Mouse (Mus musculus): Measurements from ENCODE around the gene Atg10.

The Atg10 gene

DNA sequence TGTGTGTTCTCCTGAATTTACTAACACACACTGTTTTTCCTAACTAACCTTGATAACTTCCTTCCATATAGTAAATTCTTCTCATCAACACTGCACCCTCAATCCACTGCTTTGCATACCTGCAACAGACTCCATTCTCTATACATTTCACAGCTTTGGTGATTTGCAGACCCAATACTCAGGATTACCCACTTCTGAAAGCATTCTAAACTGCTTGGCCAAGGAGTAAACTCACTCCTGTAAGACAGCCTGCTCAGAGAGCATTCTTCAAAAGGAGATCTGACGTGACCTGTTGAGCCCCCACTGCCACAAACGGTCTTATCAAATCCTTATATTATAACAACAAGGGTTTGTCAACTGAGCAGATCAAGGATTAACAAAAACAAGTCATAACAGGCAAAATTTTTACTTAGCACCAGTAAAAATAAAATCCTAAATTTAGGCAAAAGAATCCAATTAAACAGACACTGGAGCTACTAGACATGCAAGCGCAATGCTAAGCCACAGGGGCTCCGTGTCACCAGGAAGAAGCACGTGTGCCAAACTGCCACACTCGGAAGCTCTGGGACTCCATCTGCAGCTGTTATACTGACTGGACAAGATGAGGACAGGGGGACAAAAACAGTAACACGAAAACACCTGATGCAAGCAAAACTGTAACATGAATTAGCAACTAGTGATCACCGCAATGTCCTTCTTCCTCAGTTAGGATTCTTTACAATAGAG is 44.4 kb downstream of the Atg10 start:
- in situ Hi-C loops (cut with MboI; ENCODE audit: unreplicated experiment in 2 of 2): no loop called here

DNA sequence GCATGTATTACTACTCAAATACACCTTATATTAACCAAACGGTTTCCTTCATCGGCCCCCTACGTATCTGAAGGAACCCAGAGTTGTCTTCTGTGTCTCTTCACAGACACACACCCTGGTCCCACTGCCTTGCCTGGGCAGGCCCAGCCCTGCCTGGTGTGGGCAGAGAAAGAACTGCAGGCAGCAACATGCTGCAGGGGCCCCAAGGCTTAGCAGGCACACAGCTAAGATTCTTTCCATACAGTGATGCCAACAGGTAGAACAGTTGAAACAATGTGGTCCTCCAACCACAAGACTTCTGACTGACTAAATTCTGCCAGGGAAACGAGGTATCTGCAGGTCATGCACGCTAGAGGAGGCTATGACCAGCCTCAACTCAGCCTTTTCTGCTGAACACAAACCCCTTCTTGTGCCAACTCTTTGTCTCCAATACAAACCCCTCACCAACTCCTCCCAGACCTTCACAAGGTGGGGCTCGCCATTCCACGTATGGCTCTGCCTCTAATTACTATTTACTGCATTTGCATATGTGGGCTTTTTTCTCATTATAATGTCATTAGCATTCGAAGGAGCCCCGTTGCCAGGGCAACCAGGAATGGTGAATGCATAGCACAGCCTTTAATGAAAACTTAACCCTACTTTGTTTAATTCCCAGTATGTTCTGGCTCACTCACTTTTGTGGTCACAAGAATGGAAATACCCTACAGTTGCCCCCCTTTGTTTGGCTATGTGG is 45.2 kb downstream of the Atg10 start:
- in situ Hi-C loops (cut with MboI; ENCODE audit: unreplicated experiment in 2 of 2): no loop called here

DNA sequence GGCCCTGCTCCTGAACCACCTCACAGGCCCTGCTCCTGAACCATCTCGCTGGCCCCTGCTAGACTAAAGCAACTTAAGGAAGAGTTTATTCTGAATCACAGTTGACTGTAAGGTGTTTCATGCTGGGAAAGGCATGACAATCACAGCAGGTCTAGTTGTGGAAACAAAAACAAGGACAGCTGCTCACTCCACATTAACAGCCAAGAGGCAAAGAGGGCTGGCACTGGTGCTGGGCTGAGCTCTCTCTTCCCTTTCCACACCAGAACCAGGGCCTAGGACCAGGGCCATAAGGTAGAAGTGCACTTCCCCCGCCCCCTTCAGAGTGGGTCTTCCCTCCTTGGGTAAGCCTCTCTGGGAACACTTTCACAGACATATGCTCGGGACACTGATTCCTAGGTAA is 48.4 kb downstream of the Atg10 start:
- in situ Hi-C loops (cut with MboI; ENCODE audit: unreplicated experiment in 2 of 2): no loop called here

DNA sequence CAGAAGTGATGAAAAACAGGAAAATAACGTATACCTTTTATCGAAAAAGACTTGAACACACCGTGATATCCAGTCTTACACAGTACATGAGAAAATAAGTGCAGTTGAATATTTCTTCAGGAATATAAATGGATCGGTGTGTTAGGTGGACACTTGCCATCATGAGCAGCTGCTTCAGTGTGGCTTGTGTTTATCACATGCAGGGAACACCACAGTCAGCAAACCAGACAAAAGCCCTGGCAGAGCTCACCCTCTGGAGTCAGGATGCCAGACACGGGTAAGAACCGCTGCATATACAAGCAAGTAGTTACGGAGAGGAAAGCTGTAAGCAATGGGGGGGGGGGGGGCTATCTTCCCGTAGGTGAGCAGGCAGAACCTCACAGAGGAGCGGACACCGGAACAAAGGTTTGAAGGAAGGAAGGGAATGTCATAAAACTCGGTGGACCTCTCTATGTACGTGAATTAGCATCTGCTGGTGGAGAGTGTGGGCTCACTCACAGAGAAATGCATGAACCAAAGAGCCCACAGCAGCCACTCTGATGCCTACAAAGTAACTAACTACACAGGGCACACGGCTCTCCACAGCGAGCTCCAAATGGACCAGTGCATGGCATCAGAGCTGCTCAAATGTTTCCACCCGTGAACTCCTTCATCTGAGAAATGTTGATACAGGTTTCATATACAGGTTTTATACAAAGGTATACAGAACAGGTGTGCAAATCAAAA is 51.8 kb downstream of the Atg10 start:
- in situ Hi-C loops (cut with MboI; ENCODE audit: unreplicated experiment in 2 of 2): no loop called here

DNA sequence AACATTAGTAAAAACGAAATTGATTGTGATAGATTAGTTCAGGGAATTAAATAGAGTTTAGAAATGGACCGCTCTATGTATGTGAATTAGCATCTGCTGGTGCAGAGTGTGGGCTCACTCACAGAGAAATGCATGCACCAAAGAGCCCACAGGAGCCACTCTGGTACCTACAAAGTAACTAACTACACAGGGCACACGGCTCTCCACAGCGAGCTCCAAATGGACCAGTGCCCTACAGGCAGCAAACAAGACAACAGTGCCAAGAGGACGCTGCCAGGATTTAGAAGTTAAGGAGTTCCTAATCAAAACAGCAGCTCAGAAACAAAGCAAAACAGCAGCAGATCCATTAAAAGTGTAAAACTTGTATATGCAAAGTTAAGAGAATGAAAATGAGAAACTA is 52.6 kb downstream of the Atg10 start:
- in situ Hi-C loops (cut with MboI; ENCODE audit: unreplicated experiment in 2 of 2): no loop called here

DNA sequence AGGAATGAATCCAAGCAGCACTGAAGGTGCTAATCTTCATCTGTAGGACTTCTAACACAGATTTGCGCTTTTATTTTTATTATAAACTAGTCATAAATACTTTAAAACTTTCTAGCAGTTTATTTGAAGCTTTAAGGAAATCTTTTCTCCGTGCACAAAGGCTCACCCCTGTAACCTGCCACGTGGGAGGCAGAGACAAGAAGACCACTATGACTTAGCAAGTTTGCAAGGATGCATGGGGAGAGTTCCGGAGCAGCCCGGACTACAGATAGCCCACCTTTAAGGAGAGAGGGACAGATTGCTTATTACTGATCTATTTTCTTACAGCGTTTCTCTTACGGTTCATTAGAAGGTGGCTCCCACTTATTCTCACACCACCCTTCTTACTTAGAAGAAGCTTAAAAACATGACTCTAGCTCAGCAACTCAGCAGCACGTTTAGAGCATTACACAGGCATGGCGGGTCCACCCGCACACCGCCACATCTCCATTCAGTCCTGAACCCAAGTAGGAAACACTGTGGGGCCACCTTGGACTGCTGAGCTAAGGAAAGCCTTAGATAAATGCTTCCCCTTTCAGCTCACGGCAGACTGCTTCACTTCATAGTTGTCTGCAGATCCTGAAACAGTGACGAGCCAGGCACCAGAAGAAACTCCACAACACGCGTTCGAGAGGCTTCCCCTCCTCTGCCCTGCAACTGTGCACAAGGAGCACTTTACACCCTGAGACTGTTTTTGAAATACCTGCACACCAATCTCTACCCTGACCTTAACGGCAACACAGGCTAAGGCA is 54.0 kb downstream of the Atg10 start:
- in situ Hi-C loops (cut with MboI; ENCODE audit: unreplicated experiment in 2 of 2): no loop called here

DNA sequence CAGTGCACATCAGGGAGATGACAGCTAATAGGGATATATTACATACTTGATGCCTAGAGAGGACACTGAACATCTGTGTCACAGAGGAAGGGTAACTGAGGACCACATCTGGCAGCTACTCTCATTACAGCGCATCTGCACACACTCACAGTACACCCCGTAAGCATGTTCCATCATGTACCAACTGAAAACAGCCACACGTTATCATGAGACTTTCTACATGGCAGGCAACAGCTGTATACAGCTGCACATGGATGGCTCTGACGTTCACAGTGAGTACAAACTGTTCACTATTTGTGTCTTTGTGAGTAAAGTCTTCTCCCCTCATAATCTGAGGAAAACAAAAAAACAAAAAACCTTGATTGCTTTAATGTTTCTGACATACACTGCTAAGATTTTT is 55.3 kb downstream of the Atg10 start:
- in situ Hi-C loops (cut with MboI; ENCODE audit: unreplicated experiment in 2 of 2): no loop called here

DNA sequence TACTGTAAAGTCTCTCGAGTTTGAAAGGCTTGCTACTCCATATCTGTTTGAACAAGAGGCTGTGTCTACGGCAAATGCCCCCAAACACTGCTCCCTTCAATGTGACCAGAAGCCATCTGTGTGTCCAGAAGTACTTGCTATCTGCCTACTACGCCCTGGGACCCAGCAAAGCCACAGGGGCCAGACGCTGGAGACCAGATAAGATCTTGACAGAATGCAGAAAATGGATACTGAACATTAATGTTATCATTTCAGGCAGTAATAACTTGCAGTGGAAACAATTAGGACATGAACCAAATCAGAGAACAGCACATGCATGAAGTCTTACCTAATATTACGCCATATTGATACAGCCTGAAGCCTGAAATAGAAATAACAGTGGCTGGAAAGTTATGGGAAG is 56.2 kb downstream of the Atg10 start:
- in situ Hi-C loops (cut with MboI; ENCODE audit: unreplicated experiment in 2 of 2): no loop called here

DNA sequence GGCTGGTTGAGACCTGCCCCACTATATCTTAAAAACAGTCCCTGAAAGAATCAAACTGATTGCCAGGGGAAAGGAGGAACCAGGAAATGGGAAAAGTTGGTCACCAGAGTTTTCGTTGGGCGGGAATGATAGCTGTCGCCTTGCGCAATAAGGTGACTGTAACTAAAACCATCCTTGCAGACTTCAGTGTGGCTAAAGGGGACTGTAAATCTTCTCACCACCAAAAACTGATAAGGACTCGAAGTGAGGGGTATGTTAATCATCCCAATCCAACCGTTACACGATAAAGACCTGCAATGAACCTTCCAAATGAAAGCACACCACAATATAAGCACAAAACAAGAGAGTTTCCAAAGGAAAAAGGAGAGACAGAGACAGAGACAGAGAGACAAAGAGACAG is 57.5 kb downstream of the Atg10 start:
- in situ Hi-C loops (cut with MboI; ENCODE audit: unreplicated experiment in 2 of 2): no loop called here

DNA sequence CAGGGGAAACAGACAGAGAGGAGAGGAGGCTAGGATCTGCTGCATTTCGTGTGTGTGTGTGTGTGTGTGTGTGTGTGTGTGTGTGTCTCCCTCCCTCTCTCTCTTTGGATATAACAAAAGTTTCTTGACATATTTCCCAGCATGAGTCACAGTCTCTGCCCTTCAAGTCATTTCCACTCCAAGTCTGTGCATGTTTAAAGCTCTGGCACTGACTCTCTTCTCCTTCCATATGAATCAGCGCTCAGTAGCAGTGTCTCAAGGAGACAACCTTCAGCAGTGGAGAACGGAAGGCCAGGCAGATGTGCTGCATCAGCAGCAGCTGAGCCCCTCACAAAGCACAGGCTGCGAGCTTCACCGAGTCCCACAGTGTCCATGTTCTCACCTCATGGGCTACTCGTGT is 58.6 kb downstream of the Atg10 start:
- in situ Hi-C loops (cut with MboI; ENCODE audit: unreplicated experiment in 2 of 2): no loop called here

DNA sequence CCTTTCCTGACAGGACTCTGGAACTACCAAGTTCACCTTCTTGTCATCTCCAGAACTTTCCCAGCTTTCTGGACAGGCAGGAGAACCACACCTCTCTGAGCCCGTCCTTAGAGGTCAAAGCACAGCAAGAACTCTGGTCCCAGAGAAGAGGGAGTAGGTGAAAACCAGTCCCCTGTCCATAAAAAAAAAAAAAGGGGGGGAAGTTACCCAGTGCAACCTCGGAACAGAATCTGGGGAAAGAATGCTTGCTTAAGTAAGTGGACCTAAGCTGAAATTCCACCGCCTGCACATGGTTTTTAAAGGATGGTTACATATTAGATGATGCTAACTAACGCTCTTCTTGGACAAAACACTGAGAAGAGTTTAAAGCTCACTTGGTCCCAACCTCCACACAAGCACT is 60.5 kb downstream of the Atg10 start:
- in situ Hi-C loops (cut with MboI; ENCODE audit: unreplicated experiment in 2 of 2): no loop called here

DNA sequence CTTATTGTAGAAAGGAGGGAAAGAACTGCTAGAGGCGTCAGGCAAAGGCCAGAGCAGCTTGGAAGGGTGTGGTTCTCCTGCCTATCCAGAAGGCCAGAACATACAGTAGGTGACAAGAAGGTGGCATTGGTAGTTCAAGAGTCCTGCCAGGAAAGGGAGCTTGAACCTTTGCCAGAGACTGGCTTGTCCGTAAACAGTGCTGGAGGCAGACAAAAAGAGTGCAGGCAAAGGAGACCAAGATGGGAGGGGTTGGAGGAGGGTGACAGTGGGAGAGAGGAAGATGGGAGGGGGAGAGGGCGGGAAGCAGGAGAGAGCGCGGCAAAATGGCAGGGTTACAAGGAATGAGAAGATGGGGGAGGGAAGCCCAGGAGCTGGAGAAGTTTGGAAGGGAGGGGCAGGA is 61.3 kb downstream of the Atg10 start:
- in situ Hi-C loops (cut with MboI; ENCODE audit: unreplicated experiment in 2 of 2): no loop called here

DNA sequence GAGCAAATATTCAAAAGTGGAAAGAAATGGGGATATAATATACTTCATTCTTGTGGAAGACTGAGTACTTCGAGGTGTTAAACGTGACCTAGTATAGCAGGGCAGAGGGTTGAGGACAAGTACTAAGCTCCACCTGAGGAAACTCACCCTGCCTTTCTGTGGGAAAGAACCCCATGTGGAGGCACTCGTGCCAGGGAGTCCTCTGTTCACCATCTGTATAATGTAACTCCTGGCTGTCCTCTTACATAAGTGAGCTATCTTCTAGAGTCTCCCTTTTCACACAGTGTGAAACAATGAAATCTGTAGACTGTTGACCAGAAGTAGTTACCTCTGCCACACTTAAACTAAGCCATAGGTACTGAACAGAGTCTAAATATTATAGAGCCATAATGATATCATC is 63.2 kb downstream of the Atg10 start:
- in situ Hi-C loops (cut with MboI; ENCODE audit: unreplicated experiment in 2 of 2): no loop called here

DNA sequence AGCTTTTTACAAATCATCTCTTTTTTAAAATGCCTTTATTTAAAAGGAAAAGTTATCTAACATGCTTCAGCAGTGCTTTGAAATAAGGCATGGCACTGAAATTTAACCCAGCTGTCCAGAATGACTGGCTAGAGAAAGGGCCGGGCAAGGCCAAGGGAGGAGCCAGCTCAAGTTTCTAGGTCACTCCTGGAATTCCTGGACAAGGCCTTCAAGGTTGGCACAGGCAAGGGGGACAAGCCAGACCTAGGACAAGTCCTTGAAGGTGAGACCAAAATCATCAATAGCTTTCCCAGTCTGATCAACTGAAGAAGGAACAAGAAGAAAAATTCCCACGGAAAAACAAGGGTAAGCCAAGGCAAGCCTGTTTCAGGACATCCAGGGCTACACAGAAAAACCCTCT is 63.9 kb downstream of the Atg10 start:
- in situ Hi-C loops (cut with MboI; ENCODE audit: unreplicated experiment in 2 of 2): no loop called here

DNA sequence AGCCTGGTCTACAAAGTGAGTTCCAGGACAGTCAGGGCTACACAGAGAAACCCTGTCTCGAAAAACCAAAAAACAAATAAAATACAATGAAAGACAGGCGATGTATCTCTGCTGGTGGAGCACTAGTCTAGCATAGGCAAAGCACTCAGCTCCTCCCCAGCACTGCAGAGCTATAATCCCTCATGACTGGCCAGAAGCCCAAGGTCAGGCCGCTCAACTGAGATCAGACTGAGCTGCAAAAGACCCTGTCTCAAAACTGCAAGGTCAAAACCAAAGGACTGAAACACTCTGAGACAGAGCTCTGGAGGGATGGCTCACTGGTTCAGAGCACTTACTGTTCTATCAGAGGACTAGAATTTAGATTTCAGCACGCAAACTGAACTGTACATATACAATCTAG is 65.8 kb downstream of the Atg10 start:
- in situ Hi-C loops (cut with MboI; ENCODE audit: unreplicated experiment in 2 of 2): no loop called here

DNA sequence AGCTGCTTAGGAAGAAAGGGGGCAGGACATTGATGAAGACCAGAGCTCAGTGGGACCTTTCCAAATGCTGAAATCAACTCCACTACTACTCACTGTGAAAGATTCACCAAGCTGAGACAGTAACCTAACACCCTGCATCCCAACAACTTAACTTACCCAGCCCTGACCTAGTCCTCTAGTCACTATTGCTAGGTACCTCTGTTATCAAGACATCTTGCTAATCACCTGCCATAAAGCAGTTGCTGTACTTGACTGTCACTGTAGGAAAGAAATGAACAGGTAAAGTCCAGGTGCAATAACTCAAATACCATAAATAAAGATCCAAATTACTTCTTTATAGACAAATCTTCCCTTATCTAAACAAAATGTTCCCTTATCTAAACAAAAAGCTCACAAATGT is 66.3 kb downstream of the Atg10 start:
- in situ Hi-C loops (cut with MboI; ENCODE audit: unreplicated experiment in 2 of 2): no loop called here

DNA sequence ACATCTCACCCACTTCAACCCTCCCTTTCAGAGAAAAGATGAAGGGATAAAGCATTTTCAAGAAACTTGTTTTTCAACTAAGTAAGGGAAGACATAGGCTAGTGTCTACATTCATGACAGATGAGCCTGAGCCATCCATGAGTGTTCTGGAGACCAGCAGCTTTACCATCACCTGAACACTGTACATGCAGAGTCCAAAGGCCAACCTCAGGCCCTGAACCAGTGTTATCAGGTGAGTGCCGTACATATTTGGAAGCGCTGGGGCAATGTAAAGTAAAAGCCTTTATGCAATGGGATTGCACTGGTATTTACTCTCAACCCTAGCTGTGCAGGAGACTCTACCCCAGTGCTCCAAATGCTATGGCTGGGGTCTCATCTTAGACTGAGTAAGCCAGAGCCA is 66.8 kb downstream of the Atg10 start:
- in situ Hi-C loops (cut with MboI; ENCODE audit: unreplicated experiment in 2 of 2): no loop called here

DNA sequence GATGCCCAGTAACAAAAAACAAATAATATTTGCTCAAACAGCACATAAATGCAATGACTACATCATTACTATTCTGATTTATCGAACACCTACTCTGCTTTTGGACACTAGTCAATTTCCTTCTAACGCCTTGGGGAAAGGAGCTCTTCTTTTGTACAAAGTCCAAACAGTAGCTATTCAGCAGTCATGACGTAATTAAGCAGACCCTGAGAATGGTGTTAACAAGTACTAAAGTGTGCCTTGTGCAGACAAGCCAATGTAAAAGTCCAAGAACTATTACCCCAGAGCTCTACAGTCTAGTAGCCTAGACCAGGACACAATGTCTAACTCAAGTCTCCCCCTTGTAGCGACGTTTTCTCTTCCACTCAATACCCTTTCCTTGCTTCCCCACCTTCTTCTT is 67.5 kb downstream of the Atg10 start:
- in situ Hi-C loops (cut with MboI; ENCODE audit: unreplicated experiment in 2 of 2): no loop called here

DNA sequence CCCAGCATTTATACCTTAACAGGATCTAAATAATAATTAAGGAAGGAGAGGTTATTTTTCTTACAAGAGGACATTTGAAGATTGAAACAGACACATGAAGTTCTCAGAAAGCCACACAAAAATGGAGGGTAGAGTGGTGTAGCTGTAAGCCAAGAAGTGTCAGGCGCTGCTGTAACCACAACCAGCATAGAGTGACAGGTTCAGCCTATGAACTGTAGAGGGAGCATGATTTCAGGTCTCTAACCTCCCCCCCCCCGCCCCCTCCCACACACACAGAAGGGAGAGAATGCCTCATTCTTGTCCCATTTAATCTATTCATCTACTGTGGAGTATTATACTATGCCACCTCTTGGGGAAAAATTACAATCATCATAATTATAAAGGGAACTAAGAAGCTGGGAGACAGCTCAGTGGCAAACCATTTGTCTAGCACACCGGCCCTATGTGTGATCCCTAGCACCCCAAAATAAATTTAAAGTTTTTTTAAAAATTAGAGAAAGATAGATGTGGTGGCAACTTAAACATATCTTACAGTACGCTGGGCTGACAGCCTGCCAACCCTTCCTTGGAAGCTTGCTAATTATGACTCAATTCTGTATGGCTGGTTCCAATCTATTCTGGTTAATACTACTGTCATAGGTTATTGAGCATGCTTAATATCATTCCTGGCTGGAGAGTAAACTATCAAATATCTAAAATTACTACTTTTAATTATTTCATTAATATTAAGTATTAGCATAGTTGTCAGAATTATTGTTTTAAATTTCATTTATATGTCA is 68.2 kb downstream of the Atg10 start:
- in situ Hi-C loops (cut with MboI; ENCODE audit: unreplicated experiment in 2 of 2): no loop called here

DNA sequence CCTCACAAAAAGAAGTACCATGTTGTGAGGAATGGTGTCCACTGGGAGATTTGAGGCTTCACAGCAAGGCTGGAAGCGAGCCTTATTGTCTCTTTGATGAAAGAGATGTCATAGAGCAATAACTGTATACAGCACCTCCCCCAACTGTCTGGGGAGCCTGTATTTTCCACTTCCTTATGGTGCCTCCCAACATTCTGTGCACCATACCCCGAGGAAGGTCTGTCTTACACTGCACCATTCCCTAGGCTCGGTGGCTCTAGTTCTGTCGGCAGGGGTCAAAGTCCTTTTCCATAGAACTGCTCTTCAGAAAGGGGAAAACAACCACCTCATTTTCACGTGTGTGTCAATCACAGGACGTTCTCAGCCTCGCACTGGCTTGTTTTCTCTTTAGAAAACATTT is 69.1 kb downstream of the Atg10 start:
- in situ Hi-C loops (cut with MboI; ENCODE audit: unreplicated experiment in 2 of 2): no loop called here
